Mouse (Mus musculus) embryo, embryonic 10.5 days (tissue): ENCODE results near the gene Olfr1231.

Source experiments
- DNase-seq: peaks from one replicate; pipeline ENCODE4 v3.0.0-alpha.2; 2015; ENCODE audit warnings: low spot score

The Olfr1231 gene

DNA sequence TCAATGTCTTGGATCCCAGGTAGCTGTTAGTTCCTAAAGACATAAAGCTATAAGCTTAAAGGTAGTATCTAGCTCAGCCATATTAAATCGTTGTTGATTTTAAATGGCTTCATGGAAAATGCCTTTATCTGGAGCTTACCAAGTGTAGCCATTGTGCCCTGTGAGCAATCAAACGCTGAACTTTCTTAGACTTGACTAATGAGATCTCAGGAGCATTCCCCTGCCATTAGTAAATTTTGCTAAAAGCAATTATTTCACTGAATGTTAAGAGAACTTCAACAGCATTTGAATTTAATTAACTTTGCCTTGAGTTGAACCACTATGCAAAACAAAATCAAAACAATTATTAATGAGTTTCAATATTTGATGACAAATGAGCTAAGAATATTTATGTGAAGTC is at the start of gene Olfr1231:
TSS of gene Olfr1231 (minus strand) at position 101 of the 400 bp plus-strand sequence.
- no peak for DNase-seq

DNA sequence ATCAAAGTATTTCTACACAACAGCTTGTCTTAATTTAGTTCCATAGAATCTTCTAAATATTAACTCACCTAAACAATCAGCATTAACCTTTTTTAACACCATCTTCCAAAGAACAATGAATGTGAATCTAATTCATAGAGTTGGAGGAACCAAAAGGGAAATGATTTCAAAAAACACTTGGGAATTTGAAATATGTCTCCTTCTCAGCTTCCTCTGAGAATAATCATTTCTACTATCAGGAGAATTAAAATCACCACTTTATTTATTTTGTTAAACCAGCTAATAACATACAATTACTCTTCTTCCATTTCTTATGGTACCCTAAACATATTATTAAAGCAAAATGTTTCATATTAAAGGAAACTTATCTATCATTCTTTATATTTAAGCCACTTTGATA is 35.4 kb upstream of the Olfr1231 start, which contains the start of gene Olfr1233:
TSS of gene Olfr1233 (minus strand) at position 101 of the 400 bp plus-strand sequence.
- no peak for DNase-seq

DNA sequence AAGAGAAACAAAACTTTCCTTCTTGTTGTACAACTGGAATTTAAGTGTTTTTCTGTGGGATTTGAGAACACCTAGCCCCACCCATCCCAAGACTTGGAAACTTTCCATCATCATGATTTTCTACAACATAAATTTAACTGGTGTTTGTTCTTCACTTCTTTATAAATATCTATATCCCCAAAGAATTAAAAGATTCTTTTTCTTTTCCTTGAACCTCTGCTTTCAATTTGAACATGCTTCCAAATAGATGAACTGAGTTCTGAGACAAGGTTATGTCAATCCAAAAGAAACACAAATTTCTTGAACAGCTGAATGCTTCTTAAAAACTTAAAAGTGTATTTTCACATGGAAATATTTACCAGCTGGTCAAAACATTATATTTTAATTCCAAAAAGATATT is 22.7 kb upstream of the Olfr1231 start, which contains the start of gene Olfr1232:
TSS of gene Olfr1232 (minus strand) at position 101 of the 400 bp plus-strand sequence.
- DNase-seq: no peak

DNA sequence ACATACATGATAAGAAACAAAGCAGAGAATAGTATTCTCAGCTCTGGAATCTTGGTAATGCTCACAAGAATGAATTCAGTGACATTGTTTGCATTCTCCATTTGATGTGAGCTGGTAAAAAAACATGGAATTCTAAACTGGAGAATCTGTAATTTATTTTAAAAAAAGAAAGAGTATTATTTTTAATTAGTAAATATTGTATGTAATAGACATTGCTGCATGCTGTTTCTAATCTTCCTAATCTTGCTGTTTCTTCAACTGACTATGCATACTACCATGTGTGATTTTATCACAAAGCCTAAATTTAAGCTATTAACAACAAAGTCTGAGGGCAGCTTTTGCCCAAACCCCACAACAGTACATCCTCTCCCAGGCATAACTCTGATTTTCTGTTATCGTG is 9.7 kb downstream of the Olfr1231 start, which contains the start of gene Olfr1230:
TSS of gene Olfr1230 (minus strand) at position 101 of the 400 bp plus-strand sequence.
- DNase-seq: no peak

DNA sequence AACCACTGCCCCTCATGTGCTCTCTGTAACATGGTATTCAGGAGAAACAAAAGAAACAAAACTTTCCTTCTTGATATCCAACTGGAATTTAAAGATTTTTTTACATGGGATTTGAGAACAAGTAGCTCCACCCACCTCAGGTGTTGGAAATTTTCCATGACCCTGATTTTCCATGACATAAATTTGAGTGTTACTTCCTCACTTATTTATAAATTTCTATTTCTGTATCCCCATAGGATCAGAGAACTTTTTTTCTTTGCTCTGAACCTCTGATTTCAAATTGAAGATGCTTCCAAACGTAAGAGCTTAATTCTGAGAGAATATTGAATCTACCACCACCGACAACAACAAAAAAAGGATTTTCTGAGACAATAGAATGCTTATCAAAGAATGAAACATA is 19.0 kb downstream of the Olfr1231 start, which contains the start of gene Olfr1229:
TSS of gene Olfr1229 (minus strand) at position 101 of the 400 bp plus-strand sequence.
- DNase-seq: no peak

DNA sequence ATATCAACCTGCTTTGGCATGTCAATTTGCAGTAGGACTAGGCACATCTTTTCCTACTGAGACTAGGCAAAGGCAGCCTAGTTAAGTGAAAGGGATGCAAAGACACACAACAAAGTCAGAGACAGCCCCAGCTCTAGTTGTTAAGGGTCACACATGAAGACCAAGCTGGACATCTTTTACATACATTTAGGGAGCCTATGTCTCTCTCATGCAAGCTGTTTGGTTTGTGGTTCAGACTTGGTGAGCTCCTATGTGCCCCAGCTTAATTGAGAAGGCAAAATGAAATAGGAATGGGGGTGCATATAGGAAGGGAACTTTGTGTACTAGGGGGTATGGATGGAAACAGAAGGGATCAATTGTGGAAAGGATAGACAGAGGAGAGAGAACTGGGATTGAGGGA is 52.9 kb downstream of the Olfr1231 start, which contains the start of gene Olfr1228:
TSS of gene Olfr1228 (minus strand) at position 101 of the 400 bp plus-strand sequence.
- DNase-seq: no peak
